Mouse (Mus musculus): ENCODE data around the gene Krt17.

- TF ChIP-seq POLR2A (IDR thresholded peaks at IDR 0.05; ENCODE audit: borderline replicate concordance, low read depth, low read length) (no peak), CTCF (IDR thresholded peaks at IDR 0.05; ENCODE audit: low read depth, low read length) (peak; percentile 70)
These were observed 21.7 kb upstream of the Krt17 start for GRCm38 (mm10) chr11:100282549-100282948.
